Mouse (Mus musculus) hindbrain, postnatal 0 days (tissue): ENCODE measurements around the gene Chchd5. TPM values are rescaled to one million over a fixed set of nuclear protein-coding genes. Genes with fewer than 3 reads are reported as not detected.

Experiments
- ATAC-seq: fragments of 200-750 bp; cut with Nextera tagmentation; 2 replicates; pipeline ENCODE4 v1.8.0; 2017; ENCODE audit warnings: mild to moderate bottlenecking, moderate TSS enrichment, moderate library complexity
- DNase-seq: peaks from one replicate; pipeline ENCODE4 v3.0.0-alpha.2; 2015; ENCODE audit warnings: low spot score
- H3K27ac ChIP-seq: fragments of 300-500 bp; sonication (generic); 2 replicates; pipeline ENCODE4 v1.5.1; 2014; ENCODE audit warnings: mild to moderate bottlenecking
- H3K27me3 ChIP-seq: fragments of 300-500 bp; sonication (generic); 2 replicates; pipeline ENCODE4 v1.6.1; 2014; ENCODE audit warnings: low read length, mixed read lengths; ENCODE audit not compliant: insufficient read depth
- H3K36me3 ChIP-seq: fragments of 300-500 bp; sonication (generic); 2 replicates; pipeline ENCODE4 v1.6.1; 2014; ENCODE audit warnings: low read length, mixed read lengths; ENCODE audit not compliant: insufficient read depth
- H3K4me1 ChIP-seq: fragments of 300-500 bp; sonication (generic); 2 replicates; pipeline ENCODE4 v1.6.1; 2014; ENCODE audit warnings: antibody characterized with exemption, low read length, mixed read lengths; ENCODE audit not compliant: insufficient read depth
- H3K4me2 ChIP-seq: fragments of 300-500 bp; sonication (generic); 2 replicates; pipeline ENCODE4 v1.6.1; 2014; ENCODE audit warnings: low read depth, mild to moderate bottlenecking, low read length, moderate library complexity, mixed read lengths
- H3K4me3 ChIP-seq: fragments of 300-500 bp; sonication (generic); 2 replicates; pipeline ENCODE4 v1.5.1; 2014; ENCODE audit warnings: low read length
- H3K9ac ChIP-seq: fragments of 300-500 bp; sonication (generic); replicated peaks from 2 replicates; pipeline ENCODE4 v1.6.1; 2014; ENCODE audit warnings: mild to moderate bottlenecking, low read length, moderate library complexity, mixed read lengths
- H3K9me3 ChIP-seq: fragments of 300-500 bp; sonication (generic); 2 replicates; pipeline ENCODE4 v1.6.1; 2016; ENCODE audit warnings: low read length, mixed read lengths
- CTCF ChIP-seq: IDR thresholded peaks from 2 replicates; pipeline ENCODE4 v1.5.1; 2016; ENCODE audit warnings: antibody characterized with exemption, control low read depth, low read depth
- WGBS: fragments of 180-500 bp; shearing (Covaris S2); extraction: QIAGEN DNeasy Blood & Tissue Kit; methylation state at CpG from one replicate; pipeline ENCODE4 v1.1.7; 2014; 5-methylcytosine and 5-hydroxymethylcytosine counted together
- polyA plus RNA-seq: library from polyadenylated mRNA; unstranded; fragments of >200 nt; fragmentation: Nextera tagmentation; extraction: Ambion mirVana; gene quantifications from 2 replicates; pipeline ENCODE4 v1.2.1, GENCODE M21; 2015
- total RNA-seq: library from RNA; depleted of rRNA; stranded (reverse); fragments of >200 nt; gene quantifications from 2 replicates; pipeline ENCODE4 v1.2.3, GENCODE M21; 2014; rRNA removed

Chchd5 gene
- total and polyA plus RNA-seq, 2 experiments from 2014 or later, result 19.1 to 20.3 TPM

- Histone ChIP-seq H3K9ac (no peak overlapping the region), H3K4me2 (no peak overlapping the region), H3K4me1 (no peaks in the 10 kb centered on the region), H3K9me3 (no peaks in the 10 kb centered on the region), H3K36me3 (no peaks in the 10 kb centered on the region), H3K4me3 (no peak overlapping the region), H3K27ac (no peak overlapping the region), H3K27me3 (no peaks in the 10 kb centered on the region)
- 84% methylated on average over 5 of the region's 5 CpGs for whole genome bisulfite sequencing
- DNase-seq, result no peak
- TF ChIP-seq CTCF, result no peak
- ATAC-seq, result no peak
These were observed 52.0 kb downstream of the Chchd5 start for GRCm38 (mm10) chr2:129181509-129181908.

GRCm38 (mm10) chr2:129182412-129182811, 52.9 kb downstream of the Chchd5 start:
- DNase-seq (no peak), ATAC-seq (no peak)
- no peaks in the 10 kb centered on the region for H3K4me1 ChIP-seq
- no peaks in the 10 kb centered on the region for H3K27me3 ChIP-seq
- no peaks in the 10 kb centered on the region for H3K9me3 ChIP-seq
- WGBS, result 100% methylated on average over 1 of the region's 1 CpGs
- H3K4me2 ChIP-seq, result no peak overlapping the region
- no peak for TF ChIP-seq CTCF
- no peak overlapping the region for H3K4me3 ChIP-seq
- H3K27ac ChIP-seq, result no peak overlapping the region
- H3K9ac ChIP-seq, result no peak overlapping the region
- H3K36me3 ChIP-seq, result no peaks in the 10 kb centered on the region

- Histone ChIP-seq H3K4me3 (no peak overlapping the region), H3K9me3 (no peaks in the 10 kb centered on the region), H3K4me2 (no peak overlapping the region), H3K36me3 (no peaks in the 10 kb centered on the region), H3K4me1 (no peaks in the 10 kb centered on the region), H3K27me3 (no peaks in the 10 kb centered on the region), H3K27ac (no peak overlapping the region), H3K9ac (no peak overlapping the region)
- no peak for DNase-seq
- no peak for TF ChIP-seq CTCF
- no peak for ATAC-seq
- WGBS, result 74% methylated on average over 14 of the region's 14 CpGs
These were observed 54.1 kb downstream of the Chchd5 start for GRCm38 (mm10) chr2:129183561-129184031.

Other genes starting within 250 kb of the Chchd5 start
- 1.5 and 1.7 TPM in 2 replicates for gene Zc3h8, start 185.6 kb upstream of the Chchd5 start, total RNA-seq
- gene Zc3h8, start 185.6 kb upstream of the Chchd5 start, polyA plus RNA-seq, result 11.5 and 14.0 TPM in 2 replicates
- gene Zc3h6, start 162.3 kb upstream of the Chchd5 start, total RNA-seq, result 5.3 and 13.4 TPM in 2 replicates
- gene Zc3h6, start 162.3 kb upstream of the Chchd5 start, polyA plus RNA-seq, result 4.5 and 4.6 TPM in 2 replicates
- 22.2 and 33.4 TPM in 2 replicates for gene Gm10762, start 162.0 kb upstream of the Chchd5 start, total RNA-seq
- gene Gm10762, start 162.0 kb upstream of the Chchd5 start, polyA plus RNA-seq, result 19.8 and 22.0 TPM in 2 replicates
- 1.5 TPM in 2 replicates for gene Vinac1, start 81.5 kb upstream of the Chchd5 start, total RNA-seq
- 0.71 and 0.86 TPM in 2 replicates for gene Vinac1, start 81.5 kb upstream of the Chchd5 start, polyA plus RNA-seq
- 57.7 and 60.9 TPM in 2 replicates for gene Ttl, start 63.8 kb upstream of the Chchd5 start, total RNA-seq
- gene Ttl, start 63.8 kb upstream of the Chchd5 start, polyA plus RNA-seq, result 34.1 and 35.9 TPM in 2 replicates
- 20.9 and 21.8 TPM in 2 replicates for gene Polr1b, start 28.7 kb upstream of the Chchd5 start, total RNA-seq
- 10.5 and 11.3 TPM in 2 replicates for gene Polr1b, start 28.7 kb upstream of the Chchd5 start, polyA plus RNA-seq
- 63.0 and 63.5 TPM in 2 replicates for gene Slc20a1, start 69.1 kb downstream of the Chchd5 start, total RNA-seq
- 40.6 and 41.6 TPM in 2 replicates for gene Slc20a1, start 69.1 kb downstream of the Chchd5 start, polyA plus RNA-seq
- gene Ckap2l, start 167.5 kb downstream of the Chchd5 start, total RNA-seq, result 9.2 and 9.7 TPM in 2 replicates
- gene Ckap2l, start 167.5 kb downstream of the Chchd5 start, polyA plus RNA-seq, result 8.9 and 12.0 TPM in 2 replicates
- not detected in 2 replicates for gene Il1a, start 180.3 kb downstream of the Chchd5 start, total RNA-seq
- 0.23 and 0.25 TPM in 2 replicates for gene Il1a, start 180.3 kb downstream of the Chchd5 start, polyA plus RNA-seq
- 0.21 and 1.2 TPM in 2 replicates for gene Il1b, start 241.4 kb downstream of the Chchd5 start, total RNA-seq
- 0.13 TPM in 1 of 2 replicates, not detected in the other for gene Il1b, start 241.4 kb downstream of the Chchd5 start, polyA plus RNA-seq